Mouse (Mus musculus) kidney, adult 9 months (tissue): Measurements from ENCODE around the gene Il31ra.
A peak's percentile ranks its signal among the peaks of the same experiment; 100 is the strongest.
"Not testable (repeated sequence)": the region's sequence is repeated elsewhere in the genome, so short reads cannot be mapped to it uniquely, and the experiment has no call there.

Experiments
- DNase-seq: peaks from one replicate; pipeline ENCODE4 v3.0.0; 2022

Gene Il31ra

DNA sequence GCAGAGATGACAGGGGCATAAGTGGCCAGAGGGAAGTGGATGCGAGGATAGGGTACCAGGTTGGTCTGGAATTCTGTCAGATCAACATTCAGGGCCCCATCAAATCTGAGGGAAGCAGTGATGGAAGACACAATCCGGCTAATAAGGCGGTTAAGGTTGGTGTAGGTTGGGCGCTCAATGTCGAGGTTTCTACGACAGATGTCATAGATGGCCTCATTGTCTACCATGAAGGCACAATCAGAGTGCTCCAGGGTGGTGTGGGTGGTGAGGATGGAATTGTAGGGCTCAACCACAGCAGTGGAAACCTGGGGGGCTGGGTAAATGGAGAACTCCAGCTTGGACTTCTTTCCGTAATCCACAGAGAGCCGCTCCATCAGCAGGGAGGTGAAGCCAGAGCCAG lies at the start of gene Il31ra:
TSS of gene Il31ra (minus strand) at position 101 of the 400 bp plus-strand sequence.
- DNase-seq = not testable (repeated sequence)

DNA sequence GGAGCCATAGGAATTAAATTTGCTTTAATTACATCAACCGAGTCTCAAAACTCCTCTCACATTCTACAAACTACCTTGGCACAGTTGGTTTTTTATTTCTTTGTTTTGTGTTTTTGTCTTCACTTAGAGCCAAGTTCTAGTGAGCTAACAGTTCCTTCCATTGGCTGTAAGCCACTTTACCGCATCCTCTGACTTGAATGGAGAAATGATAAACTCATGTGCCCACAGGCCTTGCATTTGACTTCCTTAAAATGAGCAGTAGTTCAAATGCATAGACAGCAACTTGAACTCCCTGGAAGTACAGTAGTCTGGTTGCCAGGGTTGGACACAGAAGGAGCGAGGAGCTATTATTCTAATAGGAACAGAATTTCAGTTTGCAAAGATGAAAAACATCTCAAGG lies 48.7 kb upstream of the Il31ra start:
- no peak for DNase-seq

DNA sequence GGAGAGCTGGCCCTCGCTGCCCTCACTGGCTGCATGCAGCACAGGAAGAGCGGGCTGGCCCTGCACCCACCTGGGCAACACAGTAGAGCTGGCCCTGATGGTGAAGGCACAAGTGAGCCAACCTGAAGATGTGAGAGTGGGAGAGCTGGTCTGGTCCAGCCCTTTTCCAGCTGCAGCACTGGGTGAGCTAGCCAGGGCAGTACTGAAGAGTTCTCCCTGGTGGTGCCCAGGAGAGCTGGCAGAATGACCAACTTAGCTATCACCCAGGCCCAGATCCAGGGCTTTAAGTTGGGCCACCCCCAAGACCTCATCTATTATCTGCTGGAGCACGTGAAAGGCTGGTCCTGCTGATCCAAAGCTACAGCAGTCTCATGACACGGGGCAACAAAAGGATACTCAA lies 45.0 kb upstream of the Il31ra start:
- no peak for DNase-seq

DNA sequence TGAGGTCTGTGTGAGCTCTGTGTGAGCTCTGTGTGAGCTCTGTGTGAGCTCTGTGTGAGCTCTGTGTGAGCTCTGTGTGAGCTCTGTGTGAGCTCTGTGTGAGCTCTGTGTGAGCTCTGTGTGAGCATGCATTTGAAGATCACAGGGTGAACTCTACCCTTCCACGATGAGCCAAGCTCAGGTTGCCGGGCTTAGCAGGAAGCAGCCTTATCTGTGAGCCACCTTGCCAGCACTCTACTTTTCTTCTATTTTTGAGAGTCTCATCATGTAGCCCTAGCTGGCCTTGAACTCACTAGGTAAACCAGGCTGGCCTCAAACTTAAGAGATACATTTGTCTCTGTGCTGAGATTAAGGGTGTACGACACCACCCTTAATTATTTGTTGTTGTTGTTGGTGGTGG lies 42.3 kb upstream of the Il31ra start:
- DNase-seq = no peak

DNA sequence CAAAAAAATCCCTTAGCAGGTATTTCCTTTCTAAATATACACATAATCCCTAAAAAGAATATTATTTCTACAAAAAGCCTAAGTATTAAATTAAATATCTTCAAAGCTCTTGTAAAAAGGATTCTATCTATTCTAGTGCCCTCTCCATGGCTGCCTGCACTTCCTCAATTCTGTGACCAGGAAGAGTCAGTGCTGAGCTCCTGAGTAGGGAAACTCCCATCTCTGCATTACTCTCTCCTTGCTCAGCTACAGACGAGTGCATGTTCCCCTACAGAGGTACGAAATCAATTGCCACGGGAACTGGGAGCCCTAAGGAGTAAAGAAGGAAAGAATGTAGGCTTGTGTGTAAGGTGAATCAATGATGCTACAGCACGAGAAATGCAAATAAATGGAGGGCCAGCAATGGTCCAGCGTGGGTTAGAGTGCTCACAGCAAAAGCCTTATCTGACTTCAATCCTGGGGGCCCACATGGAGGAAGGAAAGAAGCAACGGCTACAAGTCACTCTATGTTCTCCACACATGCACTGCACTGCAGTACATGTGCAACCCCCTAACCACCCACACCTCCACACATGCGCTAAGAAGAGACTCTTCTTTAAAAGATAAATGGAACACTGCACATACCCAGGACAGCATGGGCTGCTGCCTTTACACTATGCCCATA lies 41.1 kb upstream of the Il31ra start:
- DNase-seq = no peak

DNA sequence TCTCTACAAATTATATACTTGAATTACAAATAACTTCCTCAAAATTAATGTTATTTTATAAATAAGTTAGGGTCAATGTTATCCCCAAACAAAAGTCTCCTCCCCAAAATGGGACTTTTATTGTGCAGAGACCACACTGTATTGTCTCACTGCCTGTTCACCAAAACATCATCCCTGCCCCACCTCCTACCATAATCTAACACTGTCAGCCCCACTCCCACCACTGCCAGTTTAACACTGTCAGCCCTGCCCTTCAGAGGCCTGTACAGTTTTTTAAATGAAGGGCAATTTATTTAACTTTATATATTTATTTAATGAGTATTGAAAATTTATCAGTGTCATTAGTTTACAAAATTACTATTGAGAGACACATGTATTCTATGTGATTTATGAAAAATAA lies 31.4 kb upstream of the Il31ra start:
- no peak for DNase-seq

DNA sequence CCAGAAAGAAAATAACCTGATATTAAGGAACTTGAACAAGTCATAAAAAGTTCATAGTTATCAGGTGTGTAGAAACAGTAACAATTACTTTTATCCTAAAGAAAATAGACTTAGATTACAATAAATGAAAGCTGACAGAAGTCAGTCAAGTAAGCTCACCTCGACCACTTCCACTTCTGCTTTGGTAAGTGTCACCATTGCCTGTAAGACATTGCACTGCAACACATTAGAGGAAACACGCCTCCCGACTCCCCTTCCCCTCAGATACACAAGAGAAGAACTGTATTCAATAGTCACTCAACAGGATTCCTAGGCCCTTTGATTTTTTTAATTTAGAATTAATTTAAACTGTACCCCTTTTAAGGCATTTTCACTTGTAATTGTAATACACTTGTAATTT lies 30.5 kb upstream of the Il31ra start:
- no peak for DNase-seq

DNA sequence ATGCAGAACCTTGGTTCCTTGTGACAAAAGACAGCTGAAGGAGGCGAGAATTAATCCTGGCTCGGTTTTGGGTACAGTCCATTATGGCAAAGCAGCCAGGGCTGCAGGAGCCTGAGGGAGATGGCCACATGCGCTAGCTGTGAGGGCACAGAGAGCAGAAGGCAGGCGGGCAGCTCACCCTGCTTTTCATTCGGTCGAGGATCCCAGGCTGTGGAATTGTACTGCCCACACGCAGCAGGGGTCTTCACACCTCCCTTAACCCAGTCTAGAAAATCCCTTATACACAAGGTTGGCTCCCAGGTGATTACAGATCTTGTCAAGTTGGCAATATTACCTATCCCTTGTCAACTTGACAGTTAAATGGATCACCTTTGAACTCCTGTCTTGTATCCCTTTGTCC lies 29.5 kb upstream of the Il31ra start:
- no peak for DNase-seq

DNA sequence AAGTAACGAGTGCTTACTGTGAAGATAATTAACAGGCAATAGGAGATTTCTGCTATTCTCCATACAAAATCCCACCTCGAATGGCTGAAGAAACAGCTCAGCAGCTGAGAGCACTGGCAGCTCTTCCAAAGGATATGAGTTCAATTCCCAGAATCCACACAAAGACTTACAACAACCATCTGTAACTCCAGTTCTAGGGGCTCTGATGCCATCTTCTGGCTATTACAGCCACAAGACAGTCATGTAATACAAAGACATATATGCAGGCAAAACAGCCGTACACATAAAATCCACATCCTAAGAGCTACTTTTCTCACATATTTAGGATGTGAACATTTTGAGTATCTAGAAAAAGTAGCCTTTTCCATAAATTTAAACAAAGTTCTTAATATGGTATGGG lies 27.4 kb upstream of the Il31ra start:
- DNase-seq = no peak

DNA sequence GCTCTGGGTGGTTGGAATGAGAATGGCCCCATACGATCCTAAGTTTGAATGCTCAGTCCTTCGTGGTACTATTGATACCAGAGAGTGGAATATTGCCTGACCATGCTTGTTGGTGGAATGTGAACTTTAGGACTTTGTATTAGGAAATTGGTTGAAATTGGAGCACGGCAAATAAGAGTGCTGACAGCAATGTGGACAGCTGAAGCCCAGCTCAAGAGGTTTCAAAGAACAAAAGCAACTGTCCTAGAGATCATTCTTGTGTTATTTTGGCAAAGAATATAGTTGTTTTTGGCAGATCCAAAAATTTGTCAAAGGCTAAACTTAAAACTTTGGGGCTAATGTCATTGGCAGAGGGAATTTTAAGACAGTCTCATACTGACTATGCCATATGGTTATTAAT lies 14.4 kb upstream of the Il31ra start:
- DNase-seq = no peak

DNA sequence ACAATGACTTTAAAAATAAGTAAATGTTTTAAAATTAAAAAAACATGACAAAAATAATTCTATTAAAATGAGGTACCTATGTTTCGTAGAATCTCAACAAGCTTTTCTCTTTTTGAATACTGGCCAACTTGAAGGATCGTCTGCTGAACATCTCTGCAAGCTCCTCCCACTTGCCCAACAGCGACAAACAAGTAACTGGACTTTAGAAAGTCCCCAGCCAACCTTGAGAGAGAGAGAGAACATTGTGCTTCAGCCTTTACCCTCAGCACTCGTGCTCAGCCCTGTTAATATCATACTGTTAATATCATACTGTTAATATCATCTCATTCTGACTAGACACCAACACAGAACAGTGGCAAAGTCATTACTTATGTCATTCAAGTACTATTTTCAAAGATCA lies 10.3 kb upstream of the Il31ra start:
- DNase-seq = peak; percentile 64

DNA sequence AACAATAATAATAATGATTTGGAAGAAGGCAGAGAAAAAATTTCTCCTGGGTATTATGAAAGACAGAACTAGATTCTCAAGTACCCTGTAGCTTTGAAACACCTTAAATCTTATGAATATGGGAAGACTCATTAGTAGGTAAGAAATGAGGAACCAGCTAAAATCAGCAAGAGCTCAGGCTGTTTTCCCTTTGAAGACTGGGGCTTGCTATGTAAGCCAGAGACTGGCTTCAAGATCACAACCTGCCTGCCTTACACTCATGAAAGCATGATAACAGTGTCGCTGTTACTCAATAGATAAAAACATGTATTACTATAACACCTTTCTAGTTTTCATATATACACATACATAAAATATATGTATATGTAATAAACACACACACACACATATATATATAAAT lies 9.7 kb upstream of the Il31ra start:
- DNase-seq = no peak

DNA sequence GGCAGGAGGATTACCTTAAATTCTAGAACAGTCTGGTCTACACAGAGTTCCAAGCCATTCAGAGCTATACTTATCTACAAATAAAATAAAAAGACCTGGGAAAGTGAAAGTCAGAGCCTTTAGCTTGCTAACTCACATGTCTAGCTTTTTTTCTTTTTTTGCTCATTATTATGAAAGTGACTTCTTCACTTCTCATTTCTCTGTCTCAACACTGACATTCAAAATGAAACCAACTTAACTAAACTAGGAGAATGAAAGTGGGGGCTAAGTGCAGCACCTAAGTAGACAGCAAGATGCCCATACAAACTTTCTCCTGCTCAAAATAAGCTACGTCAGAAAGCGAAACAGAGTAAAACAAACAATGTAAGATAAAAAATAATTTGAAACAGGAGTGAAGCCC lies 8.4 kb upstream of the Il31ra start:
- DNase-seq = no peak

DNA sequence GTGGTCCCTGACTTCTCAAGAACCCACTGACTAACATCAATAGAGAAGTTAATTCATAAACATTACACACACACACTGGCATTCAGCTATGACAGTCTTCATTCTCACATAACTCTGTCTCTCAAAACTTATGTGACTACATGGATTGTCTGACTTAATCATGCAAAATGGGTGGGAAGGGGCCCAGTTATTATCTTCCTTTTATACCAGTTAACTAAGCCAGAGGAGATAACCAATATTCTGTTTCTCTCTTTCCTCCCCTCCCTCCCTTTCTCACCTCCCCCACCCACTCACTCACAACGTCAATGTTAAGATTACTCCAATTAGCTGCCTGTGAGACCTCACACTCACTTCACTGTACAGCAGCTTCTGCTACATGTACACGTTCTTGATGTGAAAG lies 3.9 kb downstream of the Il31ra start:
- DNase-seq = no peak

DNA sequence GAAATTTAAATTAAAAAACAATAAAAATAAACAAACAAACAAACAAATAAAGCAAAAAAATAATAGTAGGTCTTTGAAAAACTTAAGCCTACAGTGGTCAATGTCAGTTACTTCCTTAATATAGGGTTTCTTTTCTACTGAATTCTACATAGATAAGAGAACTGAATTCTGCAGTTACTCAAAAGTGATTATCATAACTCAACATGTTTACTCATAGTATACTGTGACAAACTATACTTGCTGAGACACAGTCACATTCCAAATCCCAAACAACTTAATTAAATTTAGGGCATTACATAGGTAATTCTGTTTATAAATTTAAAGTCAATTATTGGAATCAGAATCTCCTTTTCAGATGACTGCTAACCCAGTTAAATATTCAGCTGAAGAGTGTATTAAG lies 4.5 kb downstream of the Il31ra start:
- DNase-seq = no peak

DNA sequence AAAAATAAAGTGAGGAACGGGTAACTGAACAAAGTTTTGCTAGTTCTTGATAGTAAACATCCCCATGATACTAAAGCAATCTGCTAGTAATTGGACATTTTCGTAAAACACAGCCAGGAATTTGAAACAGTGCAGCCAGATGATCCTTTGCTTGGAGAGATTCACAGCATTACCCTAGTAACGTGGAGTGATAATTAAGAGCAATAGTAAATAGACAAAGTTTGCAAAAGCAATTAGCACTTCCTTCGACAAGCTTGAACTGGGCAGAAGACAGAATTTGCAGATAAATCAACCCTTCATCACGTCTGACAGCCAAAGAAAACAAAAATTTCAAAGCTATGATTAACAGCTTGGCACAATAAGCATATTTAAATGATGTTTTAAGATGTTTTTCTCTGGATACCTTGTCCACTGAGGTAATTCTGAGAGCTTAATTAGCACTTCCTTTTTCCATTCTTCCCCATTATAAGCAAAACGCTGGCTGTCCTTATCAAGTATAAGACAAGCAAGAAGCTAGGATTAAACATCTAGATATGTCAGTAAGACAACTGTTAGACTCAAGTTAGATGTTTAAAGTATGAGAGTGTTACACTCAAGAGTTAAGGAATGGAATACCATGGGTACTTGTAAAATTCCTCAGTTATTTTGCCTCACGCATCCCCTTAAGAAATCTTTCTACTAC lies 9.5 kb downstream of the Il31ra start:
- DNase-seq = no peak

DNA sequence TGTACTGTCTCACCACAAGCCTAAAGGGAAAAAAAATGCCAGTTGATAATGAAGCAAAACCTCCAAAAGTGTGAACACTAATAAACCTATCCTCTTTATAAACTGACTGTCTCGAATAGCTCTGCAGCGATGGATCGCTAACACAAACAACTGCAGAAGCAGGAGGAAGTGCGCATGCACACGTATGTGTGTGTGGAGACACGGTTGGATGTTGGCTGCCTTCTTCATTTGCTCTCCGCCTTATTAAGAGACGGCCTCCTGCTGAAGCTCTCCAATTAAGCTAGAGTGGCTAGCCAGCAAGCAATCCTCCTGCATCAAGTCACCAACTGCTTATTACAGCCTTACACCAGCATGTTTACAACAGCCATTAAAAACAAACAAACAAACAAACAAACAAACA lies 11.9 kb downstream of the Il31ra start:
- no peak for DNase-seq

DNA sequence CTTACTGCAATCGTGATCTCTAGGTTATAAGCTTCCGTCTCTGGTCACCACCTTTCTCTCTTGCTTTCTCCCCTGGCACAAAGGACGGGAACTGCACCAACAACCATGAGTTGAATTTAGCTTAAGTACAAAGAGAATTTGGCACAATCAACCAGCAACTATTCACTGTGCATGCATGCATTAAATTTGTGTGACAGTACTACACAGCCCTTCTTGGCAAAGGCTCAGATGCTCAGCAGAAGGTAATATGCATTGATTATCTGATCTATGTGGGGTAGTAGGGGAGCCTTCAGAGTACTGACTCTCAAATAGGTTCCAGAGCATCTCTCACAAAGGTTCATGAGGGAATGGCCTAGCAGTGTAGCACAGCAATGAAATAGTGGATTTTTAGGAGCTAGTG lies 12.4 kb downstream of the Il31ra start:
- DNase-seq = no peak

DNA sequence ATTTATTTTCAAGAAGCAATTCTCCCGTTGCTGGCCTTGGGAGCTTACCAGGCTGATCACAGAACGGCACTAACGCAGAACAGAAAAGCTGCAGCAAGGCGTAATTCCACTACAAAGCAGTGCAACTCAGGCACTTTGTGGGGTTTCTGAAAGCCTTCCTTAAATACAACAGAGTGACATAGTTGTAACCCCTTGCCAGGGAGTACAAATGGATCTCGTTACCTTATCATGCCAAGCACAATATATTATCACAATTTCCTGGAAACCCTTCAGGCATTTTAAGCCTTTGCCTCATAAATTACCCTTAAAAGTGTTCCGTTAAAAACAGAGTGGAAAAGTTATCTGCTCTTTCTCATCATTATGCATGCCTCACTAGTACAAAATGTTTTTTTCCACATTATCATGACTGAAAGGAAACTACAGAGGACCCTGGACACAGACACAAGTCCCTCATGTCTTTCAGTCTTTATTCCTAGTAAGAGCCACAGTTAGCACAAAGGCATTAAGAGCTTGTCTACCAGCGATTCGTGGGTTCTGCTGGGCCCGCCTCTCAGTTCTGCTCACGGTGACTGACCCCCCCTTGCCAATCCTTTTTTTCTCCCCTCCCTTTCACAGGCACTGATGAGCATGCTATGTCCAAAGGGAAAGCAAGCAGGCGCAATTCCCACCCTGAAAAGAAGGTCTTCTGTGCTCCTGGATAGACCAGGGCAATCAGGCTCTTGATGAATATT lies 13.4 kb downstream of the Il31ra start:
- DNase-seq = no peak

DNA sequence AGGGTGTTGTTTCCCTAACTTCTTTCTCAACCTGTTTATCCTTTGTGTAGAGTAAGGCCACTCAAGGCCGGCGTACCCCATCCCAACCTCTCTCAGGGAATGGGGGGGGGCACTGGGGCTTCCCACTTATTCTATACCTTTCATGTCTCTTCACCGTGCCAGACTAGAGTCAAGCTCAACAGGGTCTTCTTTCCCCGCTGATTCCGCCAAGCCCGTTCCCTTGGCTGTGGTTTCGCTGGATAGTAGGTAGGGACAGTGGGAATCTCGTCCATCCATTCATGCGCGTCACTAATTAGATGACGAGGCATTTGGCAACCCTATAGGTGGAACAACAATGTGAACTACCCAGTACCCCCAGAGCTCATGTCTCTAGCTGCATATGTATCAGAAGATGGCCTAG lies 16.1 kb downstream of the Il31ra start:
- DNase-seq = peak; percentile 100

DNA sequence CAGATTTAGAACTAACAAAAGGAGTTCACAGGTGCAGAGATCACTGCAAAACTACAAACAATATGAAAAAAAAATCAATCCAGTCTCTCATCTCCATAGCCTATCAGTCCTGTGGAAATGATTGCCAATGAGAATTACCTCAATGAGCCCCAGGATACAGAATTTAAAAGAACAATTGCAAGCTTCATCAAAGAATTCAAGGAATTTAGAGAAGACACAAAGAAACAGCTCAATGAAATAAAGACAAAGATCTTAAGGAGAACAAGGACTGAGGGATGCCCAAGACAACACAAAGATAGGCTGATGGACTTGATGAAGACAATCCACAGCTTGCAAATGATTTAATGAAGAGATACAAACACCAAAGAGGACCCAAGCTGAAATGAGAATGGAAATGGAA lies 20.4 kb downstream of the Il31ra start:
- DNase-seq = no peak

DNA sequence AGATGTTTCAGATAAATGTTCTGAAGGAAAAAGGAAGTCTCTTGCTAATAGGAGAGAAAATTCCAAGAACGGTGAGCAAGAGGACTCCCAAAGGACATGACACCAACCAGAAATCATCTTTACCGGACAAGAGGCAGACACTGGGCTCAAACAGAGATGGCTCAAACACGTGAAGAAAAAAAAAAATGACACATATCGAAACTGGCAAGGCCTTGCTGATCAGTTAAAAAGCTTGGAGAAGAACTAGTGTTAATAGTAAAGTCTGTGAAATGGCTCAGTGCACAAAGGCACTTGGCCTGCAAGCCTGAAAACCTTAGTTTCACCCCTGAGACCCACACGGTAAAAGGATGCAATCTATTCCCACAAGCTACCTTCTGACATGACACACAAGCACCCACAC lies 23.4 kb downstream of the Il31ra start:
- no peak for DNase-seq

DNA sequence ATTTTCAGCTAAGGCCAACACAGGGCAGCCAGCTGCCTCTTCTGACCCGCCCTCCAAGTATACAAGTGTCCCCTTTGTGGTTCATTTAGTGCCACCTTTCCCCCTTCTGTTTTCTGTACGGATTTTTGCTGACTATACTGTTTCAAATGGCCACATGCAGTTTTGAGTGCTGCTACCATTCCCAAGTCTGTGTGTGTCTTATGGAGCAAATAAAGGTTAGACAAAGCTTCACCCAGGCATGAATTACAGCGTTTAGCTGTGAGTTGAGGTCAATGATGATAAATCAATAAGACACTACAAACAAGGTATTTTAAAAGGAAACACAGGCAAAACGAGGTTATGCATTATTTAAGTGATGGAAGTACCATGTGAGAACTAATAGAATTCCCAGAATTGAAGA lies 24.6 kb downstream of the Il31ra start:
- no peak for DNase-seq

DNA sequence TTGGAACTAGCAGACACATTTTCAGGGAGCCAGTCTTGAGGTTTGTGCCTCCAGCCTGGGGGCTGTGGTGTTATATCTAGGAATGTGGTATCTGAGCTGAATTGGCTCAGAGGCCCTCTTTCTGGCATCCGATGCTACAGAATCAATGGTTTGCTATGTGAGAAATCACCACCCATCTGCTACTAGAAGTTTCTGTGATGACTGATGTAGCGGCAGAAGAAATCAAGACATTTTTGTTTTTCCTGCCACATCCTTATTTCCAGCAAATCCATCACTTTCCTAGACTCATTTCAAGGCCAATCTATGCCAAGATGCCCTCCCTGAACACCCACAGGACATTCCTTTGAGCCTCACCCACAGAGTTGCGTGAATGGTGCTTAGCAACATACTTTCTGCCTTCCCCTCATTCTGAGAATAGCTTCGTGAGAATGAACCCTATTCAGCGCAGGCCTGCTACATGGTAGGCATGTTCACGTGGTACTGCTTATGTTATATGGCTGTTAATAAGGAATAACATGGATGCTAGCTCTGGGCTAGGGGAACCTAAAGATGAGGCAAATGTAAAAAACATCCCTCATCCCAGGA lies 33.5 kb downstream of the Il31ra start:
- DNase-seq = no peak
